Mouse (Mus musculus): ENCODE results near the gene Armc2. TPM values are rescaled to one million over a fixed set of nuclear protein-coding genes. Genes with fewer than 3 reads are reported as not detected.
A peak's percentile ranks its signal among the peaks of the same experiment; 100 is the strongest.

The Armc2 gene
- 1 to 10 TPM; 8.6 to 9.1 TPM for total RNA-seq (2021)
- long read RNA-seq, experiment 1, partial matches to known transcripts = 0 of 1 reads
- long read RNA-seq, experiment 1, other reads (novel, unspliced or antisense) = 1 of 1 reads
- long read RNA-seq, experiment 2, full-length matches to known transcripts = 2 of 6 reads
- long read RNA-seq, experiment 2, partial matches to known transcripts = 2 of 6 reads
- long read RNA-seq, experiment 2, other reads (novel, unspliced or antisense) = 2 of 6 reads

- DNase-seq (ENCODE audit: low spot score in 2 of 2) = peak; percentile 62 to 77
Measured at GRCm38 (mm10) chr10:42018016-42018949, at the start of gene Armc2. Gene Armc2, minus strand, starts transcription at chr10:42018442.

DNA sequence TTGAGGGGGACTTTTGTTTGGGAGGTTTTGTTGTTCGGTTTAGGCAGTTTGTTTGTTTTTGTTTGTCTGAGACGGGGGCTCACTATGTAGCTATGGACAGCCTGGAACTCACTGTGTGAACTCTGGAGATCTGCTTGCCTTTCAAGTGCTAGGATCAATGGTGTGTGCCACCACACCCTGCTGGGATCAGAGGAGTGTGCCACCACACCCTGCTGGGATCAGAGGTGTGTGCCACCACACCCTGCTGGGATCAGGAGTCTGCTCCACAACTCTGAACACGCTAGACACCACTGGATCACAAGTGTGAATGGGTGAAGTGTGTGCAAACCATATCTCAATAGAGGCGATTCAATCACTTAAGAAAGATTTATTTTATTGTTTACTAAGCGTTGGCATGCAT is 46.2 kb upstream of the Armc2 start:
- no peak for DNase-seq (ENCODE audit: low spot score in 2 of 2)

DNA sequence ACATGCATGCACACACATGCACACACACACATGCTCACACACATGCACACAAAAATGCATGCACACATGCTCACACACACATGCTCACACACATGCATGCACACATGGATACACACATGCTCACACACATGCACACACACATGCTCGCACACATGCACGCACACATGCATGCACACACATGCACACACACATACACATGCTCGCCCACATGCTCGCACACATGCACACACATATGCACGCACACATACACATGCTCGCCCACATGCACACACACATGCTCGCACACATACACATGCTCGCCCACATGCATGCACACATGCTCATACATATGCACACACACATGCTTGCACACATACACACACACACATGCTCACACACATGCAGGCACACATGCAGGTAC is 41.3 kb upstream of the Armc2 start:
- DNase-seq (ENCODE audit: low spot score in 2 of 2) = no peak

DNA sequence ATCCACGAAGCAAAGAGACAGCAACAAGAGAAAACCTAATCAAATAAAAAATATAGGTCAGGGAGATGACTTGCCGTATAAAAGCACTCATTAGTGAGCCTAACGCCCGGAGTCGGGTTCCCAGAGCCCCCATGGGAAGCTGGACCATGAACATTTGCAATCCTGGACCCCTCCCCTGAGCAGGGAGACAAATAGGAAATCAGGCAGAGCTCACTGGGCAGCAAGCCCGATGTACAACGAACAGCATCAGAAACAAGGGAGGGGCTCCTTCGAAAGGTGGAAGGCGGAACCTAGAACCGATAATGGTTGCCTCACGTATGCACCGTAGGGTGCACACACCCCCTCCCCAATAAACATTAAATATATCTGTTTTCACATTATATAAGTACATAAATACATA is 39.5 kb upstream of the Armc2 start:
- DNase-seq (ENCODE audit: low spot score in 2 of 2) = no peak

- DNase-seq (ENCODE audit: low spot score in 2 of 2) = no peak
Measured at GRCm38 (mm10) chr10:42057231-42057601, 39.0 kb upstream of the Armc2 start.

DNA sequence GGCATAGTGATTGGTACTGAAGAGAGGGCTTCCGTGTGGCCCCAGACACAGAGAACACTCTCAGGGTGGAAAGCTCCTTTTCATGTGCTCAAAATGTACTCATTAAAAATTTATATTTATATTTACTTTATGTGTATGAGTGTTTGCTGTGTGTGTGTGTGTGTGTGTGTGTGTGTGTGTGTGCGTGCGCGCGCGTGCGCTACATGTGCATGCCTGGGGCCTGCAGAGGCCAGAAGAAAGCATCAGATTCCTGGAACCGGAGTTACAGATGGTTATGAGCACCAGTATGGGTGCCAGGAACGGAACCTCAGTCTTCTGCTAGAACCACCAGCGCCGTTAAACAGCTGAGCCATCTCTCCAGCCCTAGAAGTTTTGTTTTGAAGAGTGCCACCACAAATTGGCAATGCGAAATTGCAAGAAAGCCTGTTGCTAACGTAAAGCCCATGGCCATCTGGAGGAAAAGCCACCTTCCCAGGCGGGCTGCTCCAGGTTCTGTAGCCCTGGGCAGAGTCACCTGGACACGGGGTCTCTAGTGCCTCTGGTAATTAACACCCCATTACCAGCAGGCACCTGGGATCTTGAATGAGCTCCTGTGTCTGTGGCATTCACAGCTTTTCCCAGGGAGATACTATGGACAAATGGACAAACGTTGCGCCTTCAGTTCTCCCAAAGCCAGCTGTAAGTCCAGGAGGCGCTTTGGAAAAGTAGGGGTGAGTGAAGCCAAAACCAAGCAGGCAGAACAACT is 38.4 kb upstream of the Armc2 start:
- no peak for DNase-seq (ENCODE audit: low spot score in 2 of 2)

- DNase-seq (ENCODE audit: low spot score in 2 of 2) = no peak
Measured at GRCm38 (mm10) chr10:42055224-42056165, 37.3 kb upstream of the Armc2 start.

GRCm38 (mm10) chr10:42051069-42051468 is 32.8 kb upstream of the Armc2 start:
- DNase-seq (ENCODE audit: low spot score in 2 of 2) = no peak

- no peak for DNase-seq (ENCODE audit: low spot score in 2 of 2)
Measured at GRCm38 (mm10) chr10:42048648-42049047, 30.4 kb upstream of the Armc2 start.

DNA sequence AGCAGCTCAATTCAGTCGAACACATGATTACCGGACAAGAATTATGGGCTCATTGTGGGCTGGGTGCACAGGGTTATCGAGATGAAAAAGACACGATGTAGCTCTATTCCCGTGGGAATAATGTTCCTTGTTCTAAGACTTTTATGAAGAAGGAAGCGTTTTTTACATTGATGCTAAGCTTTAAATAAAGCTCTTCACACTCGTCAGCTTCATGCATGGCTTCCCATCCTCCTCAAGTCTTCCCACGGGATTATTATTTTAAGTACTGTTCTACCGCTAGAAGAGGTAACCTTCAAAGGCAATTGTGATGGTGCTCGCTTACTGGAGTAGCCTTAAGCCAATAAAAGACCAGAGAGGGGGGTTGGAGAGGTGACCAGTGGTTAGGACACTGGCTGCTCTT is 26.3 kb upstream of the Armc2 start:
- DNase-seq (ENCODE audit: low spot score in 2 of 2) = no peak

GRCm38 (mm10) chr10:42043307-42043706 is 25.1 kb upstream of the Armc2 start:
- no peak for DNase-seq (ENCODE audit: low spot score in 2 of 2)

- no peak for DNase-seq (ENCODE audit: low spot score in 2 of 2)
Measured at GRCm38 (mm10) chr10:42042881-42043280, 24.6 kb upstream of the Armc2 start.

GRCm38 (mm10) chr10:42042087-42042486 is 23.8 kb upstream of the Armc2 start:
- DNase-seq (ENCODE audit: low spot score in 2 of 2) = no peak

DNA sequence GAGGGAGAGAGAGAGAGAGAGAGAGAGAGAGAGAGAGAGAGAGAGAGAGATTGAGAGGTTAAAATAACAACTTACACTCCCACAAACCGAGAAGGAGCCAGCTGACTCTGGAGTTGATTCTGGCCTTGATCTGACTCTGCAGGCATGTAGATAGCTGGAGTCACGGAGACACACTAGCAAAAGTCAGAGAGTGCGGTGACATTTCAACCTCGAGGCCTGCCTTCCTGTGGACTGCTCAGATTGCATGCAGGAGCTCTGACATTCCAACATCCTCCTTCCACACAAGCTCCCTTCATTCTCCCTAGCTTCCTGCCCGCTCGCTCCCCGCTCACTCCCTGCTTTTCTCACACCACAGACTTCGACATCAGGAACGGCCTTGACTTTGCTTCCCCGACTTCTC is 20.3 kb upstream of the Armc2 start:
- DNase-seq (ENCODE audit: low spot score in 2 of 2) = no peak

DNA sequence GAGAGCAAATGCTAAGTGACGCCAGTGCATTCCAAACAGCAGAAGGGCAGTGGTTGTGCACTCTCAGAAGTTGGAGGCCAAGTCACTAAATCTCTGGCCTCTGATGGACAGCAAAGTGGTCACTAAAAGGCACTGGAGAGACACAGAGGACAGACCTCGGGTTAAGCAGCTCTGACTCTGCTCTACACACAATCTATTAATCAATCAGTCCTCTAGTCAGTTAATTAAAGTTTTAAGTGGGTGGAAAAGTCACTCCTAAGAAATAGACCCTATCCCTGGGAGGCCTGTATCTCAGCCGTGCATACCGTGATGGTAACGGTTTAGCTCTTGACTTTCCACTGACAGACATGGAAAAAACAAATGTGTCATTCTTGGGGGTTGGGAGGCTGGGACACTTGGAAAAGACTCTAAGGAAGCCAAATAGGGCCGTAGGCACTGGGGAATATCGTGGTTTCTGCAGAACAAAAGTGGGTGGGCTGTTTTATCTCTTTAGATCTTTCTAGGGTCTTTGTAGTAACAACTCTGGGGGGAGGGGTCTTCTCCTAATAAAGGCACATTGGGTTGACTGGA is 19.1 kb upstream of the Armc2 start:
- DNase-seq (ENCODE audit: low spot score in 2 of 2) = no peak

- DNase-seq (ENCODE audit: low spot score in 2 of 2) = no peak
Measured at GRCm38 (mm10) chr10:42036846-42037245, 18.6 kb upstream of the Armc2 start.

- DNase-seq (ENCODE audit: low spot score in 2 of 2) = no peak
Measured at GRCm38 (mm10) chr10:42033571-42033970, 15.3 kb upstream of the Armc2 start.

DNA sequence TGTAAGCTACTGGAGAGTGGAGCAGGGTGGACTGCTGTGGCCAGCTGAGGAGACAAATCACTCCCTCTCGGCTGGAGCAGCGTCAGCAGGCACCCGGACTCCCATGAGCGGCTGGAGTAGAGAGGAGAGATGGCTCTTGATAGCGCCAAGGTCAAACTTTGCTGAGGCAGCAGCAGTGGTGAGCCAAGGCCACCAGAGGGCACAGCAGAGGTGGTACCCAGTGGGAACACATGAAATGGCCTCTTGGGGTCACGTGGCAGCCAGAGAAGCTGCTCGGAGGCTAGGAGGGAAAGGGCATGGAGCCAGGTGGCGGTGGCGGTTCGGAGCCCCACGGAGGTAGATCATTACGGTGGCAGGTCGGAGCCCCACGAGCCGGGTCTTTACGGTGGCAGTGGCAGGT is 12.8 kb upstream of the Armc2 start:
- DNase-seq (ENCODE audit: low spot score in 2 of 2) = peak; percentile 69 to 77

GRCm38 (mm10) chr10:42029502-42029901 is 11.3 kb upstream of the Armc2 start:
- DNase-seq (ENCODE audit: low spot score in 2 of 2) = no peak

GRCm38 (mm10) chr10:42027337-42027736 is 9.1 kb upstream of the Armc2 start:
- peak in 1 of 2 experiments; percentile 24 for DNase-seq (ENCODE audit: low spot score in 2 of 2)
